Mouse (Mus musculus) lung, embryonic 16.5 days (tissue): ENCODE data around the gene Rsg1. TPM values are rescaled to one million over a fixed set of nuclear protein-coding genes. Genes with fewer than 3 reads are reported as not detected.

ENCODE experiments used
- ATAC-seq: fragments of 200-750 bp; cut with Nextera tagmentation; 2 replicates; pipeline ENCODE4 v1.8.0; 2017; ENCODE audit warnings: low read depth, mild to moderate bottlenecking, moderate library complexity
- H3K27ac ChIP-seq: fragments of 300-500 bp; sonication (generic); 2 replicates; pipeline ENCODE4 v1.5.1; 2014; ENCODE audit warnings: mild to moderate bottlenecking, control low read depth, low read length
- H3K27me3 ChIP-seq: fragments of 300-500 bp; sonication (generic); 2 replicates; pipeline ENCODE4 v1.6.1; 2014; ENCODE audit warnings: low read depth, low read length, mixed read lengths; ENCODE audit not compliant: control insufficient read depth, insufficient read depth
- H3K36me3 ChIP-seq: fragments of 300-500 bp; sonication (generic); 2 replicates; pipeline ENCODE4 v1.6.1; 2014; ENCODE audit warnings: low read length; ENCODE audit not compliant: control insufficient read depth, insufficient read depth
- H3K4me1 ChIP-seq: fragments of 300-500 bp; sonication (generic); replicated peaks from 2 replicates; pipeline ENCODE4 v1.6.1; 2014; ENCODE audit warnings: low read length, mixed read lengths; ENCODE audit not compliant: control insufficient read depth, insufficient read depth
- H3K4me2 ChIP-seq: fragments of 300-500 bp; sonication (generic); 2 replicates; pipeline ENCODE4 v1.6.1; 2014; ENCODE audit warnings: low read depth, low read length, control low read depth
- H3K4me3 ChIP-seq: fragments of 300-500 bp; sonication (generic); 2 replicates; pipeline ENCODE4 v1.5.1; 2014; ENCODE audit warnings: mild to moderate bottlenecking, low read length, control low read depth
- H3K9ac ChIP-seq: fragments of 300-500 bp; sonication (generic); 2 replicates; pipeline ENCODE4 v1.6.1; 2014; ENCODE audit warnings: low read length, control low read depth
- H3K9me3 ChIP-seq: fragments of 300-500 bp; sonication (generic); 2 replicates; pipeline ENCODE4 v1.6.1; 2016; ENCODE audit warnings: low read length; ENCODE audit not compliant: control insufficient read depth
- WGBS: fragments of 180-500 bp; shearing (Covaris S2); extraction: QIAGEN DNeasy Blood & Tissue Kit; methylation state at CpG from one replicate; pipeline ENCODE4 v1.1.7; 2014; 5-methylcytosine and 5-hydroxymethylcytosine counted together
- polyA plus RNA-seq: library from polyadenylated mRNA; unstranded; fragments of >200 nt; fragmentation: Nextera tagmentation; extraction: Ambion mirVana; gene quantifications from 2 replicates; pipeline ENCODE4 v1.2.1, GENCODE M21; 2015

Gene Rsg1
- polyA plus RNA-seq, 1 experiment from 2014 or later, result 7.0 TPM

DNA sequence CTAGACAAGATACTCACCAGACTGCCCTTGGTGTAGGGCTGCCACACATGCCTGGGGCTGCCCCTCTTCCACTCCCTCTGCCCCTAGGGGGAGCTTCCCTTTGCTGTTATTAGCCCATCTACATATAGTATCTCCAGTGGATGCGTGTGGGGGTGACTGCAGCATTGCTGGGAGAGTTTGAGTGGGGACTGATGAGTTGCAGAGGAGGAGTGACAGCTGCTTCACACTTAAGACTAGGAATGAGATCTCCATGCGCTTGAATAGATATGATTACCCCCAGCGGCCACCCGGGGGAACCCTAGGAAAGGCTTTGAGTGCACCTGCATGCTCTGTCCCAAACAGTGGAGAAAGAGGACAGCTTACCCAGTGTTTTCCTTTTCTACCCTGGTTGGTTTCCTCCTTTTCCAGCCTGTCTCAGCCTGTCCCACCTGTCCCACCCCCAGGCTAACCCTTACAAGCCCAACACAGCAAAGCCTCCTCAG lies 9.1 kb upstream of the Rsg1 start:
- Histone ChIP-seq H3K4me3 (no peak overlapping the region), H3K27ac (no peak overlapping the region), H3K9ac (no peak overlapping the region), H3K4me1 (no peaks in the 10 kb centered on the region), H3K9me3 (no peaks in the 10 kb centered on the region), H3K27me3 (no peaks in the 10 kb centered on the region), H3K4me2 (no peak overlapping the region), H3K36me3 (peaks cover 14% of the 10 kb centered on the region)
- 56% methylated on average over 4 of the region's 4 CpGs for WGBS
- ATAC-seq, result peak; percentile 54

DNA sequence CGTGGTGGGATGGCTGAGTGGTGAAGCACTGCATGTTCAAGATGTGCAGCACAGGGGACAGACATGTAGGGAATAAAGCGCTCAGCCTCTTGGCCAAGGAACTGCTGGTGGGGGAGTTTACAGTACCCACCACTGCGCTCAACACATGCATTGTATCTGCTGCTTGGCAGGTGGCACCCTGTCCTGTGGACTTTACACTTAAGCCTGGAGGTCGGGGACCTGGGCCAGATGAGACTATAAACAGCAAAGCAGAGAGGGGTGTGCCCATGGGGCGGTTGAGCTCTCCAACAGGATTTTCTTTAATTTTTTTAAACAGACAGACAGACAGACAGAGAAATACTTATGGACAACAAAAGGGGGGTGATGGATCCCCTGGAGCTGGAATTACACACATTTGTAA lies 6.7 kb upstream of the Rsg1 start:
- Histone ChIP-seq H3K4me3 (no peak overlapping the region), H3K4me1 (no peaks in the 10 kb centered on the region), H3K36me3 (peaks cover 6% of the 10 kb centered on the region; the same call in 1 of the 2 replicates), H3K27me3 (no peaks in the 10 kb centered on the region), H3K4me2 (no peak overlapping the region), H3K9ac (no peak overlapping the region), H3K9me3 (no peaks in the 10 kb centered on the region), H3K27ac (no peak overlapping the region)
- 83% methylated on average over 5 of the region's 5 CpGs for WGBS
- no peak for ATAC-seq

DNA sequence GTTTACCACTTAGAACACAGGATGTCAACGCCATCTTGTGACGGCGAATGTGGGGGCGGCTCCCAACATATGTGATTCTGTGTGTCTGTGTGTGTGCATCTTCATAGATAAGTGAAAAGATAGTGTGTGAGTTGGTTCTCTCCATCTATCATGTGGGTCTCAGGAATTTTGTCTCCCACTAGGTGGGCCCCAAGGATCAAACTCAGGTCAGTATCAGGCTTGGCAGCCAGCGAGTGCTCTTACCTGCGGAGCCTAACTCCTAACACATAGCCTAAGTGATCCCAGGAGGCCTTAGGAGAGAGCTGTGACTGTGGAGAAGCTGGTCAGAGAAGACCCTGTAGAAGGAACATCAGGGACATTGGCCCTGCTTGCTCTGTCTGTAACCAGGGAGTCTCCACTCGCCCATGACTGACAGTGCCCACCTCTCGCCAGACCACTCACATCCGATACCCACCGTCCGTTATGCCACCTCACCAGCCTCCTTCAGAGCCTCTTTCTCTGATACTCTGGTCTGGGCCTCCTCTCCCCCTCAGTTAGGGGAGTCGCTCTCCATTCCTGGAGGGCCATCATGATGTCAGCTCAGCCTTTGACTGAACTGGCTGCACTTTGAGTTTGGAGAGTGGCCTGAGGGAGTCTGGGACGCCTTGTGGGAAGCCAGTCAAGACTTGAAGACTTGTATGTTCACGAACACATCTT lies 3.1 kb upstream of the Rsg1 start:
- Histone ChIP-seq H3K27ac (peak overlapping the region; percentile 78), H3K9me3 (no peaks in the 10 kb centered on the region), H3K36me3 (no peaks in the 10 kb centered on the region), H3K9ac (peak overlapping the region; percentile 62), H3K4me2 (peak overlapping the region; percentile 43), H3K27me3 (no peaks in the 10 kb centered on the region), H3K4me3 (peak overlapping the region; percentile 43), H3K4me1 (peaks cover 11% of the 10 kb centered on the region)
- 65% methylated on average over 14 of the region's 14 CpGs for WGBS
- peak; percentile 7; the same call in 1 of the 2 replicates for ATAC-seq

DNA sequence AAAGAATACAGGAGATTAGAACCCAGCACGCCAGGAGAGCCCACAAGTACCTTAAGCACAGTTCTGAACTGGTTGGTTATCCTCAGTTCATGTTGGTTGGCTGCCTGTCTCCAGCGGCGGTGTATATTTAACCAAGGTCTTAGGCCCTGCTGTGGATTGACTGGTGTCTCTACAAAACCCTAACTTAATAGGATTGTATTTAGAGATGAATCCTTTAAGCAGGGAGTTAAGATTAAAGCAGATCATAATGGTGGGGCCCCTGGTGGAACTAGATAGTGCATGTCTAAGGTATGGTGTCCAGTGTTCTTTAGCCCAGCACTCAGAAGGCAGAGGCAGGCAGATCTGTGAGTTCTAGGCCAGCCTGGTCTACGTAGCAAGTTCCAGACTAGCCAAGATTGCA lies 2.1 kb upstream of the Rsg1 start:
- no peak overlapping the region for H3K27ac ChIP-seq
- H3K9me3 ChIP-seq, result no peaks in the 10 kb centered on the region
- no peaks in the 10 kb centered on the region for H3K27me3 ChIP-seq
- no peak for ATAC-seq
- H3K4me1 ChIP-seq, result peaks cover 11% of the 10 kb centered on the region
- no peaks in the 10 kb centered on the region for H3K36me3 ChIP-seq
- no peak overlapping the region for H3K4me3 ChIP-seq
- H3K9ac ChIP-seq, result no peak overlapping the region
- WGBS, result 89% methylated on average over 4 of the region's 4 CpGs
- H3K4me2 ChIP-seq, result no peak overlapping the region

DNA sequence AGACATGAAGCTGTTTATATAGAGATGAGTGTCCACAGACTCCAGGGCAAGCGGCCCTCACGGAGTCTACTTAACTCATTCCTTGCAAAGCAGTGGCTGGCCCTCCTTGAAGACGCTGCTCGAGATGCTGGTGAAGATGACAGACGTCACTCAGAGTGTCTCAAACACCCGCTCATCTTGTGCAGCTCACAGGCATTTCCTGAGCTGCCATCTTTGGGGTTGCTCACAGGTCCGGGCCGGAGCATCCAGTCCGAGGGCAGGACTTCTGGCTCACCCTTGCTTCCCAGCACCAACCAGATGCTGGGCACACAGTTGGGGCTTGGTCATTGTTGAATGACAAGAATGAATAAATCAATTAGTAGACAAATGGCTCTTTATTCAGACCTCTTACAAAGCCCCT lies 864 bp upstream of the Rsg1 start:
- 0 out of 2 replicates have a peak, but pooled peaks have one; percentile 11 for ATAC-seq
- WGBS, result 70% methylated on average over 9 of the region's 9 CpGs
- H3K27me3 ChIP-seq, result no peaks in the 10 kb centered on the region
- no peak overlapping the region for H3K9ac ChIP-seq
- 0 out of 2 replicates have a peak overlapping the region, but pooled peaks have one; percentile 4 for H3K27ac ChIP-seq
- no peaks in the 10 kb centered on the region for H3K9me3 ChIP-seq
- H3K36me3 ChIP-seq, result no peaks in the 10 kb centered on the region
- H3K4me3 ChIP-seq, result no peak overlapping the region
- H3K4me2 ChIP-seq, result no peak overlapping the region
- H3K4me1 ChIP-seq, result peaks cover 11% of the 10 kb centered on the region

DNA sequence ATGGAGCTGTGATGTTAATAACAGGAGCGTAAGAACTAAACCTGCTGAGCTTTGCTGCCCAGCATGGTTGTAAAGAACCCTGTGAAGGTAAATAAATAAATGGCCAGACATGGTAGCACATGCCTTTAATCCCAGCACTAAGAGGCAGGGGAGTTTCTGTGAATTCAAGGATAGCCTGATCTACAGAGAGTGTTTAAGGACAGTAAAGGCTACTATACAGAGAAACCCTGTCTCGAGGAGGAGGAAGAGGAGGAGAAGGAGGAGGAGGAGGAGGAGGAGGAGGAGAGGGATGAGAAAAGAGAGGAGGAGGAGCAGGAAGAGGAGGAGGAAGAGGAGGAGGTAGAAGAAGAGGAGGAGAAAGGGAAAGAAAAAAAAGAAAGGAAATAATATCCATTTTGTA lies 414 bp upstream of the Rsg1 start:
- Histone ChIP-seq H3K27me3 (no peaks in the 10 kb centered on the region), H3K4me2 (peak overlapping the region; percentile 95), H3K36me3 (no peaks in the 10 kb centered on the region), H3K9ac (peak overlapping the region; percentile 77; the same call in 1 of the 2 replicates), H3K27ac (0 out of 2 replicates have a peak overlapping the region, but pooled peaks have one; percentile 4), H3K4me1 (peaks cover 11% of the 10 kb centered on the region), H3K4me3 (peak overlapping the region; percentile 70), H3K9me3 (no peaks in the 10 kb centered on the region)
- WGBS, result 38% methylated on average over 2 of the region's 2 CpGs
- peak; percentile 29; the same call in 1 of the 2 replicates for ATAC-seq

DNA sequence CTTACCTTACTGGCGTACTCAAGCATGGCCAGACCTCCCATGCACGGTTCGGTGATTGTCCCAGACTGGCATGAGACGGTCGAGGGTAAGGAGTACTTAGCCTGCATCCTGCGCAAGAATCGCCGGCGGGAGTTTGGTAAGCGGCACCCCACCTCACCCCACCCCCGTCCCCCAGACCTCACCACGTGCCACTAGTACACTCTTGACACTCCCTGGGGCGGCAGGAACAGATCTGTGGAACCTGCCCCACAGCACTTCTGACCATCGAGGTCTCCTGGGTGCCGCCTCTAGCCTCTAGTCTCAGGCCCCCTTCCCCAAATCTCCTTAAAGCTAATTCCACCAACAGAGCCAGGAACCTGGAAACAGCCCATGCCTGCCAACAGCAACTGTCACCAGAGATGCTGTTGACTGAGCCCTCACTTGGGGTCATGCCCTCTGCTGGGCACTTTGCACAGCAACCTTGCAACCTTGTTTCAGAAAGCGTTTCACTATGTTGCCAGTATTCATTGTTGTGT lies 638 bp downstream of the Rsg1 start:
- peak overlapping the region; percentile 95 for H3K4me2 ChIP-seq
- peak overlapping the region; percentile 70 for H3K4me3 ChIP-seq
- H3K9me3 ChIP-seq, result no peaks in the 10 kb centered on the region
- no peaks in the 10 kb centered on the region for H3K36me3 ChIP-seq
- peaks cover 11% of the 10 kb centered on the region for H3K4me1 ChIP-seq
- no peaks in the 10 kb centered on the region for H3K27me3 ChIP-seq
- under 1% methylated on average over 16 of the region's 16 CpGs for WGBS
- peak overlapping the region; percentile 46; the same call in 1 of the 2 replicates for H3K27ac ChIP-seq
- peak overlapping the region; percentile 77 for H3K9ac ChIP-seq
- ATAC-seq, result peak; percentile 56

DNA sequence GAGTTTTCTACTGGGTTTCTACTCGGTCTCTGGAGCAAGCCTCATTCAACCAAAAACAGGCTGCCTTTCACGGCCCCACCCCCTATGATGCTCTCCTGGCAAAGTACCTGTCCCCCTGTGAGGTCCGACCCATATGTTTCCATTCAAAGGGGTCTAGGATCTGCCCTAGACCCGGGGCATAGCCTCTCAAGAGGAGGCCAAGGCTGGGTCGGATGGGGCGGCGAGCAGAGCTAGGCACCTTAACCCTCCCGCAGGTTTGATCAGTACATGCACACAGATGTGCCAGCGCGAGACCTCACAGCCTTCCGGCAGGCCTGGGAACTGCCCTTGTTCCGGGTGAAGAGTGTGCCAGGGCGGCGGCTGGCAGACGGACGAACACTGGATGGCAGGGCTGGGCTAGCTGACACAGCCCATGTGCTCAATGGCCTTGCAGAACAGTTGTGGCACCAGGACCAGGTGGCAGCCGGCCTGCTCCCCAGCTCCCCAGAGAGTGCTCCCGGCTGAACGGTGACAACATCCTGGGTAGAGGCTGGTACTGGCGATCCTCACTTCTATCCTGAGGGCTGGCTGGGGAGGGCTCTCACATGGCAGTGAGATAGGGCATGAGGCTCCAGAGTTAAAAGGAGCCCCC lies 5.9 kb downstream of the Rsg1 start:
- no peak for ATAC-seq
- Histone ChIP-seq H3K36me3 (0 out of 2 replicates have a peak, but pooled peaks cover 2% of the 10 kb centered on the region), H3K4me2 (no peak overlapping the region), H3K27ac (no peak overlapping the region), H3K4me1 (peaks cover 2% of the 10 kb centered on the region; the same call in 1 of the 2 replicates), H3K9me3 (no peaks in the 10 kb centered on the region), H3K27me3 (no peaks in the 10 kb centered on the region), H3K4me3 (no peak overlapping the region), H3K9ac (no peak overlapping the region)
- 87% methylated on average over 20 of the region's 20 CpGs for WGBS

DNA sequence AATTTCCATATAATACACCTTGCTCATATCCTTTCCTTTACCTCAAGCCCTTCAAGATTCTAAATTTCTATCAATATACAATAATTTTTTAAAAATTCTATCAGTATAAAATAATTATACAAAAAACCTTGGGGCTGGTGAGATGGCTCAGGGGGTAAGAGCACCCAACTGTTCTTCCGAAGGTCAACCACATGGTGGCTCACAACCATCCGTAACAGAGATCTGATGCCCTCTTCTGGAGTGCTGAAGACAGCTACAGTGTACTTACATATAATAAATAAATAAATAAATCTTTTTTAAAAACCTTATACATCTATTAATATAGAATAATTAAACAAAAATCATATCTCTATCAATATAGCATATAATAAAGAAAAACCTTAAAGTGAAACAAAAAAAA lies 8.1 kb downstream of the Rsg1 start:
- no peaks in the 10 kb centered on the region for H3K9me3 ChIP-seq
- H3K4me3 ChIP-seq, result no peak overlapping the region
- no peaks in the 10 kb centered on the region for H3K4me1 ChIP-seq
- H3K4me2 ChIP-seq, result no peak overlapping the region
- no peak overlapping the region for H3K9ac ChIP-seq
- H3K36me3 ChIP-seq, result 0 out of 2 replicates have a peak, but pooled peaks cover 2% of the 10 kb centered on the region
- no peaks in the 10 kb centered on the region for H3K27me3 ChIP-seq
- ATAC-seq, result no peak
- H3K27ac ChIP-seq, result no peak overlapping the region
- WGBS, result 69% methylated on average over 2 of the region's 2 CpGs
